Mouse (Mus musculus) limb, embryonic 11.5 days (tissue): ENCODE measurements around the gene Zfp292. TPM values are rescaled to one million over a fixed set of nuclear protein-coding genes. Genes with fewer than 3 reads are reported as not detected.

Experiments used
- ATAC-seq: fragments of 200-750 bp; cut with Nextera tagmentation; 2 replicates; pipeline ENCODE4 v1.8.0; 2017; ENCODE audit warnings: low read depth; ENCODE audit not compliant: insufficient number of reproducible peaks, low FRiP score, low TSS enrichment
- DNase-seq: peaks from one replicate; pipeline ENCODE4 v3.0.0-alpha.2; 2015; ENCODE audit warnings: low spot score
- H3K27ac ChIP-seq: fragments of 300-500 bp; sonication (generic); replicated peaks from 2 replicates; pipeline ENCODE4 v1.5.1; 2014; ENCODE audit warnings: low read depth, mild to moderate bottlenecking, low read length
- H3K27me3 ChIP-seq: fragments of 300-500 bp; sonication (generic); 2 replicates; pipeline ENCODE4 v1.6.1; 2014; ENCODE audit warnings: mild to moderate bottlenecking, low read length, mixed read lengths; ENCODE audit not compliant: control insufficient read depth, insufficient read depth
- H3K36me3 ChIP-seq: fragments of 300-500 bp; sonication (generic); 2 replicates; pipeline ENCODE4 v1.6.1; 2014; ENCODE audit warnings: mild to moderate bottlenecking, low read length, moderate library complexity, mixed read lengths; ENCODE audit not compliant: control insufficient read depth, insufficient read depth
- H3K4me1 ChIP-seq: fragments of 300-500 bp; sonication (generic); 2 replicates; pipeline ENCODE4 v1.6.1; 2014; ENCODE audit warnings: low read length, mixed read lengths; ENCODE audit not compliant: control insufficient read depth, insufficient read depth
- H3K4me2 ChIP-seq: fragments of 300-500 bp; sonication (generic); 2 replicates; pipeline ENCODE4 v1.6.1; 2014; ENCODE audit warnings: low read depth, mild to moderate bottlenecking, moderate library complexity; ENCODE audit not compliant: severe bottlenecking
- H3K4me3 ChIP-seq: fragments of 300-500 bp; sonication (generic); 2 replicates; pipeline ENCODE4 v1.5.1; 2014; ENCODE audit warnings: low read depth, low read length
- H3K9ac ChIP-seq: fragments of 300-500 bp; sonication (generic); 2 replicates; pipeline ENCODE4 v1.6.1; 2014; ENCODE audit warnings: mild to moderate bottlenecking, low read length
- H3K9me3 ChIP-seq: fragments of 300-500 bp; sonication (generic); 2 replicates; pipeline ENCODE4 v1.6.1; 2016; ENCODE audit warnings: low read length; ENCODE audit not compliant: control insufficient read depth
- WGBS: fragments of 180-500 bp; shearing (Covaris S2); extraction: QIAGEN DNeasy Blood & Tissue Kit; methylation state at CpG from one replicate; pipeline ENCODE4 v1.1.7; 2014; 5-methylcytosine and 5-hydroxymethylcytosine counted together
- polyA plus RNA-seq: library from polyadenylated mRNA; unstranded; fragments of >200 nt; fragmentation: Nextera tagmentation; extraction: Ambion mirVana; gene quantifications from 2 replicates; pipeline ENCODE4 v1.2.1, GENCODE M21; 2014

Zfp292 gene
- polyA plus RNA-seq, 1 experiment from 2014 or later, result 35.2 TPM

DNA sequence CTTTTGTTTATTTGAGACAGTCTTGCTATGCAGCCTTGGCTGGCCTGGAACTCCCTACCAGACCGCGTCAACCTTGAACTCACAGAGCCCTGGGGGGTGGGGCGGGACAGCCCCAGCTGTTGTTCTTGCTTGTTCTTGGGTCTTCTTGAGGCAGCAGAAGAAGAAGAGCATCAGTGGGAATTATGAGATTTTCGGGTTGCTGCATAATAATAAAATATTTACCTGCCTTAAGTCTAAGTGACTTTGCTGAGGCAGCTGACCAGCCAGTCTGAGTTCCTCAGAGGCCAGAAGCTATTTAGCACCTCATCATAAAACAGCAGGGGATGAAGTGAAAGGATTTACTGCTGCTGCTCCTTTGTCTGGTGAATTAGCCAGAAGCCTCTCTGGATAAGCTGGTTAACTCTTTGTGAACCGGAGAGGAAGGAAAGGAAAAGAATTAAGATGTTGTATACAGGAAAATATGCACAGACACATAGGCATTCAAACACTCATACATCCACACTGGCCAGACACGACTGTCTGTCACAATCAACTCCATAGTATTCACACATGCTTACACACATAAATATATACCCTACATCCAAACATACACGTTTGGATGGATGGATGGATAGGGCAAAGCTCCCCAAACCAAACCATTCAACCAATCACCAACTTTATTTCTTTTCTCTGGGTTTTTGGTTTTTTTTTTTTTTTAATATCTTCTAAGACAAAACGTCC is 110.9 kb downstream of the Zfp292 start:
- peak; percentile 54; the same call in 1 of the 2 replicates for ATAC-seq
- 7% methylated on average over 8 of the region's 8 CpGs for WGBS
- DNase-seq, result peak; percentile 65
- no peaks in the 10 kb centered on the region for H3K27me3 ChIP-seq
- no peaks in the 10 kb centered on the region for H3K36me3 ChIP-seq
- H3K4me3 ChIP-seq, result no peak overlapping the region
- H3K4me2 ChIP-seq, result no peak overlapping the region
- H3K4me1 ChIP-seq, result no peaks in the 10 kb centered on the region
- no peaks in the 10 kb centered on the region for H3K9me3 ChIP-seq
- no peak overlapping the region for H3K9ac ChIP-seq
- H3K27ac ChIP-seq, result no peak overlapping the region

DNA sequence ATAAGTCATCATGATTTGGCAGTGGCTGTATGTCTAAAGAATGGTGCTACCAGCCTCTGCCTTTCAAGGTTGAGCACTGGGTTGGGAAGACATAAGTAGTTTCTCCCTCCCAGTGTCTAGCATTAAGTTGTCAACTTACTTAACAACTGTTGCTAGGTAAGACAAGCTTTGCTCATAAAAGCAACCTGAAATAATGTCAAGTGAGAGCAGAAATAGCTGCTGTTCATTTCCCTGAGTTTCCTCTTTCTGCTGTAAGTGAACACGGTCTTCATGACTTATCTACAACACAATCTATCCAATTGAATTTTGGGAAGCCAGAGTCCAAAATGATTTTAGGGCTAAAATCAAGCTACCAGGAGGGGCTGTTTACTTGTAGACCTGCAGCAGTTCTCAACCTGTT is 126.6 kb downstream of the Zfp292 start, which contains the start of gene Gm136:
Gene Gm136, minus strand, starts transcription at position 101 of the 400 bp plus-strand sequence.
- ATAC-seq (no peak), DNase-seq (no peak)
- Histone ChIP-seq H3K4me1 (no peaks in the 10 kb centered on the region), H3K36me3 (no peaks in the 10 kb centered on the region), H3K9ac (no peak within 1 kb of the TSS), H3K9me3 (no peaks in the 10 kb centered on the region), H3K27me3 (no peaks in the 10 kb centered on the region), H3K27ac (no peak within 1 kb of the TSS), H3K4me2 (no peak within 1 kb of the TSS), H3K4me3 (no peak within 1 kb of the TSS)
- WGBS, result 89% methylated on average over 1 of the region's 1 CpGs

Other genes with a start within 250 kb of the Zfp292 start
- gene Slc35a1, start 195.5 kb downstream of the Zfp292 start, polyA plus RNA-seq, result 51.2 and 53.0 TPM in 2 replicates
- gene Cfap206, start 152.8 kb downstream of the Zfp292 start, polyA plus RNA-seq, result 0.18 and 0.23 TPM in 2 replicates
- gene Gm136, start 126.7 kb downstream of the Zfp292 start, polyA plus RNA-seq, result not detected in 2 replicates
- gene Smim8, start 104.5 kb downstream of the Zfp292 start, polyA plus RNA-seq, result 36.5 and 37.1 TPM in 2 replicates
- gene Cga, start 10.8 kb upstream of the Zfp292 start, polyA plus RNA-seq, result not detected in 2 replicates